Mouse (Mus musculus) spleen, adult 2 months (tissue): ENCODE measurements around the gene Glcci1. TPM values are rescaled to one million over a fixed set of nuclear protein-coding genes. Genes with fewer than 3 reads are reported as not detected.

Experiments
- DNase-seq, 2 experiments: peaks; one replicate each; pipeline versions ENCODE4 v3.0.0 to v3.0.0-alpha.2; 2012 to 2021; ENCODE audit warnings: low spot score in 2 of 2, low read depth in 1 of 2
- H3K27ac ChIP-seq: fragments of 200-500 bp; 2 replicates; pipeline ENCODE4 v1.5.1; 2012; ENCODE audit warnings: low read length, inconsistent platforms; ENCODE audit not compliant: insufficient read depth
- H3K27me3 ChIP-seq: fragments of 200-500 bp; 2 replicates; pipeline ENCODE4 v1.6.1; 2012; ENCODE audit warnings: mild to moderate bottlenecking, moderate library complexity, low read length, inconsistent platforms; ENCODE audit not compliant: control insufficient read depth, insufficient read depth
- H3K36me3 ChIP-seq: fragments of 200-500 bp; 2 replicates; pipeline ENCODE4 v1.6.1; 2012; ENCODE audit warnings: mild to moderate bottlenecking, low read length, inconsistent platforms; ENCODE audit not compliant: control insufficient read depth, insufficient read depth
- H3K4me1 ChIP-seq: fragments of 200-500 bp; 2 replicates; pipeline ENCODE4 v1.6.1; 2011; ENCODE audit warnings: inconsistent platforms; ENCODE audit not compliant: control insufficient read depth, insufficient read depth, insufficient read length
- H3K4me3 ChIP-seq: fragments of 200-500 bp; 2 replicates; pipeline ENCODE4 v1.5.1; 2011; ENCODE audit warnings: mild to moderate bottlenecking, inconsistent platforms; ENCODE audit not compliant: insufficient read depth, insufficient read length; ENCODE audit errors: extremely low read depth
- CTCF ChIP-seq: fragments of 200-500 bp; IDR thresholded peaks from 2 replicates; pipeline ENCODE4 v1.5.1; 2011; ENCODE audit warnings: mild to moderate bottlenecking, inconsistent platforms; ENCODE audit not compliant: insufficient read depth, insufficient read length, insufficient replicate concordance; ENCODE audit errors: extremely low read depth
- POLR2A ChIP-seq: fragments of 200-500 bp; IDR thresholded peaks from 2 replicates; pipeline ENCODE4 v1.6.1; 2011; ENCODE audit warnings: low read depth, low read length, inconsistent platforms
- WGBS: fragments of 180-500 bp; shearing (Covaris S2); methylation state at CpG from one replicate; pipeline ENCODE4 v1.1.7; 2018; 5-methylcytosine and 5-hydroxymethylcytosine counted together
- polyA plus RNA-seq: library from polyadenylated mRNA; depleted of rRNA; stranded (reverse); fragments of >200 nt; gene quantifications from 2 replicates; pipeline ENCODE4 v1.2.3, GENCODE M21; 2012

Gene Glcci1
- polyA plus RNA-seq, 1 experiment: 11.2 TPM

DNA sequence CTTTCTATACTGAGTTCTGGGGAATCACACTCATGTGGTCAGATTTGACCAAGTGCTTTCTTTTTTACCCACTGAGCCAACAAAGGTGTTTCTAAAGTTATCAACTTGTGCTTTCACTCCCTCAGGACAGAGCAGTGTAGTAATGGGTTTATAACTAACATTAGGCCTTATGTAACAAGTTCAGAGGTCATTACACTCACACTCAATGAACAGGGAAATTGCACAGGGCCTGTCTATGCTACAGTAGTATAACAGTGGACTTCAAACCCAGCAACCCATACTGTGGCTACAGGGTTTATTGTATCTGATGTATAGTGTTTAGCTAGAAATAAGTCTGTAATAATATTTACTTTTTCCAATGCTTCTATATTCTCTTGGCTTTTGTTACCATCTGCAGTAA lies 2.8 kb upstream of the Glcci1 start:
- H3K27me3 ChIP-seq: no peaks in the 10 kb centered on the region
- DNase-seq: no peak
- H3K4me1 ChIP-seq: peaks cover 14% of the 10 kb centered on the region
- H3K36me3 ChIP-seq: no peaks in the 10 kb centered on the region
- TF ChIP-seq CTCF (no peak), POLR2A (no peak)
- H3K4me3 ChIP-seq: no peak overlapping the region
- H3K27ac ChIP-seq: peak overlapping the region; percentile 53; the same call in 1 of the 2 replicates

DNA sequence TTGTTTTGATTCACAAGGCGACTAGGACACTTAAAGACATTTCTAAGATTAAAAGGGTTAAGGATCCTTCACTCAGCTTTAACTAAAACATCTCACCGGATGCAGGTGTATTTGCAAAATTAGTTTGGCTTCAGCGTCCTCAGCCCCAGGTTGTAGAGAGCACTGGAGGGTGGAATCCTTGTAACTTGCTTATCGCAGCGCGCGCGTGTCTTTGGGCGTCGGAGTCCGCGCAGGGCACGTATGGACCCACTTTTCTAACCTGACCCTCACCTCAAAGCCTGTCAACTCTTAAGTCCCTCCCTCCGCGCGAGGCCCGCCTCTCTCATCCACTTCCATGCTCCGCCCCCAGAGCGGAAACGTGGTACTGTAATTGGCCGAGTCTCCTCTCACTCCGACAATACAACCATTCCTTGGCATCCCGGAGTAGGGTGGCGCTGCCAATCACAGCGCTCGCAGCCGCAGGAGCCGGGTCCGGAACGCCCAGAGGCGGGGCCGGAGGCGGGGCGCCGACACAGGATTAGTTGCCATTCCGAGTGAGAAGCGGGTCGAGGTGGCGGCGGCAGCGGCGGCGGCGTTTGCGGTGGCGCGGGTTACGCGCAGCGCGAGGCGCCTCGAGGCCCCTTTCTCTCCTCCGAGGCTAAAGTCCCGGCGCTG lies 390 bp upstream of the Glcci1 start:
- TF ChIP-seq CTCF: no peak
- peak; percentile 84 for TF ChIP-seq POLR2A
- DNase-seq: peak; percentile 98 to 99
- Histone ChIP-seq H3K4me1 (peaks cover 12% of the 10 kb centered on the region), H3K36me3 (no peaks in the 10 kb centered on the region), H3K27me3 (no peaks in the 10 kb centered on the region), H3K27ac (peak overlapping the region; percentile 99), H3K4me3 (peak overlapping the region; percentile 83)
- under 1% methylated on average over 56 of the region's 56 CpGs for WGBS

GRCm38 (mm10) chr6:8509961-8510863 lies 812 bp downstream of the Glcci1 start:
- Histone ChIP-seq H3K27ac (peak overlapping the region; percentile 96), H3K4me1 (peaks cover 6% of the 10 kb centered on the region), H3K4me3 (peak overlapping the region; percentile 83), H3K36me3 (no peaks in the 10 kb centered on the region), H3K27me3 (no peaks in the 10 kb centered on the region)
- under 1% methylated on average over 66 of the region's 73 CpGs for WGBS
- TF ChIP-seq POLR2A (no peak), CTCF (no peak)
- DNase-seq: peak in 1 of 2 experiments; percentile 57

DNA sequence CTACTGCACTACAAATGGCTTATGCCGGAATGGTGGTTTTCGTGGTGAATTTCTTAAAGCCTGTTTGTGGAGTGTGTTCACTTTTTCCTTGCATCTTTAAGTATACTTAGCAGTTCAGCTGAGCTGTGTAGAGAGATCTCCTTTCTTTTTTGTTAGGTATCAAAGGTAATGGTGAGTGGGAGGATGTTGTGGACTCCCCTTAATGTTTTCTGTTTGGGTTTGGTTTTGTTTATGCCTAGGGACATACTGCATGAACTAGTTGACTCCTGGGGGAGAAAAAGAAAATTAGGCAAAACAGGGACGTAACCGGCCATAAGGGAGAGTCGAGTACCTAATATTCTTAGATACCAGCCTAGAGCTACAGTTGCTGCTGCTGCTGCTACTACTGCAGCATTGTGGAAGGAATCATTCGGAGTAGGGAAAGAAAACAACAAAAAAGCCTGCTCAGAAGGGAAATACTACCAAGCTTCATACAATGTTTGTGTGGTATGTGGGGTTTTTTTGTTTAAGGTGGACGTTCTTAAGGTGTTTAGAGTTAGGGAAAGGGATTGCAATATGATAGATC lies 1.5 kb downstream of the Glcci1 start:
- peaks cover 6% of the 10 kb centered on the region for H3K4me1 ChIP-seq
- peak overlapping the region; percentile 96; the same call in 1 of the 2 replicates for H3K27ac ChIP-seq
- 28% methylated on average over 7 of the region's 7 CpGs for WGBS
- no peak for DNase-seq
- H3K27me3 ChIP-seq: no peaks in the 10 kb centered on the region
- TF ChIP-seq CTCF: no peak
- TF ChIP-seq POLR2A: no peak
- H3K36me3 ChIP-seq: no peaks in the 10 kb centered on the region
- peak overlapping the region; percentile 83 for H3K4me3 ChIP-seq

DNA sequence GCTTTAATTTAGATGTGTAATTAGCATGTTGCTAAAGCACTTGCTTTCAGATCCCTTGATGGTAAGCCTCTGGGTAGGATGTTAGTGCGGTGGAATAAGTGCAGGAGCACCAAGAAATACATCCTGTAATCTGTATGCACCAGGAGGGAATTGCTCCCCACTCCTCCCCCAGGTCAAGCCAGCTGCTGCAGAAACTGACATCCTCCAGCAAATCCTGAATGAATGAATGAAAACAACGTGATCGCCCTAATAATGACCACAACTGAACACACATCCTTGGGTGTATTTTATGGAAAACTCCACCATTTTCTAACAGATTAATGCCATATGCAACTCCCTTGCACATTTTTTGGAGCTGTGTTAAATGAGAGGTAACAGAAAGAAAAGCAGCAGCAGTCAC lies 2.0 kb downstream of the Glcci1 start:
- peak overlapping the region; percentile 14; the same call in 1 of the 2 replicates for H3K4me3 ChIP-seq
- H3K36me3 ChIP-seq: no peaks in the 10 kb centered on the region
- H3K27me3 ChIP-seq: no peaks in the 10 kb centered on the region
- no peak overlapping the region for H3K27ac ChIP-seq
- TF ChIP-seq CTCF (no peak), POLR2A (no peak)
- 75% methylated on average over 3 of the region's 3 CpGs for WGBS
- peaks cover 6% of the 10 kb centered on the region for H3K4me1 ChIP-seq
- no peak for DNase-seq

DNA sequence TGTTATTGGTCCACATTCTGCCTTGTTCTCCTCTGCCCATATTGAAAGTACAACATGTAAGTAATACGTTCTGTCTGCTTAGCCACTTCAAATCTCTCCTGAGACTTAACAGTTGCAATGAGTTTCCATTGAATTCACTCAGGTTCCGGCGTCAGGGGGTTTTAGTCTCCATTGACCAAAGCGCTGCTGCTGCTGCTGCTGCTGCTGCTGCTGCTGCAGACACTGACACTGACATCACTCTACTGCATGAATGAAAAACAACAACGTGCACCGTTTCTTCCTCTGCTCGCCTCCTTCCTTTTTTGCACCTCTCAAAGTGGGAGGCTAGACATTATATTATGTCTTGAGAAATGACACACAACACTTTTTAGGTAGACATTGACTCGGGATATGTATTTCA lies 3.0 kb downstream of the Glcci1 start:
- no peaks in the 10 kb centered on the region for H3K27me3 ChIP-seq
- no peak for DNase-seq
- H3K4me1 ChIP-seq: peaks cover 5% of the 10 kb centered on the region
- TF ChIP-seq CTCF: no peak
- TF ChIP-seq POLR2A: no peak
- H3K4me3 ChIP-seq: peak overlapping the region; percentile 28; the same call in 1 of the 2 replicates
- no peak overlapping the region; the same call in 1 of the 2 replicates for H3K27ac ChIP-seq
- H3K36me3 ChIP-seq: no peaks in the 10 kb centered on the region
- WGBS: 38% methylated on average over 8 of the region's 8 CpGs
